Mouse (Mus musculus) CH12.LX (cell line): Measurements from ENCODE around the gene Gm21885. TPM values are rescaled to one million over a fixed set of nuclear protein-coding genes. Genes with fewer than 3 reads are reported as not detected.

ENCODE experiments used
- DNase-seq: peaks from one replicate; pipeline ENCODE4 v3.0.0-alpha.2; 2013; ENCODE audit errors: extremely low read depth
- H3K27ac ChIP-seq: 2 replicates; pipeline ENCODE4 v1.5.1; 2012; ENCODE audit warnings: low read depth, mild to moderate bottlenecking, control low read depth, moderate library complexity; ENCODE audit not compliant: insufficient read depth
- H3K27me3 ChIP-seq: replicated peaks from 2 replicates; pipeline ENCODE3; 2012; ENCODE audit warnings: inconsistent platforms
- H3K36me3 ChIP-seq, 2 experiments: replicated peaks in 1 of 2; 2 replicates each; pipeline versions ENCODE3 to v1.6.1; 2012; ENCODE audit warnings: inconsistent platforms in 1 of 2, low read length in 1 of 2, mild to moderate bottlenecking in 1 of 2, mixed read lengths in 1 of 2, moderate library complexity in 1 of 2; ENCODE audit not compliant: control insufficient read depth in 1 of 2, insufficient read depth in 1 of 2
- H3K4me1 ChIP-seq, 2 experiments: 2 replicates each; pipeline ENCODE4 v1.6.1; 2012; ENCODE audit warnings: inconsistent platforms in 1 of 2, moderate library complexity in 1 of 2; ENCODE audit not compliant: insufficient read depth in 2 of 2, control insufficient read depth in 1 of 2
- H3K4me2 ChIP-seq: 2 replicates; pipeline ENCODE4 v1.6.1; 2012; ENCODE audit warnings: low read depth, mild to moderate bottlenecking, control low read depth; ENCODE audit not compliant: poor library complexity, insufficient read depth, severe bottlenecking
- H3K4me3 ChIP-seq, 3 experiments: fragments of 150-350 bp in 1 of 3; sonication (generic) in 1 of 3; replicated peaks in 1 of 3; 2 replicates each; pipeline versions ENCODE3 to v1.5.1; 2011 to 2012; ENCODE audit warnings: low read depth in 2 of 3, low read length in 2 of 3, mild to moderate bottlenecking in 2 of 3, moderate library complexity in 2 of 3, control low read depth in 1 of 3, improper control_type of control experiment in 1 of 3, inconsistent platforms in 1 of 3, mixed read lengths in 1 of 3; ENCODE audit not compliant: poor library complexity in 1 of 3
- H3K79me2 ChIP-seq: replicated peaks from 2 replicates; pipeline ENCODE4 v1.6.1; 2012; ENCODE audit warnings: mild to moderate bottlenecking, moderate library complexity; ENCODE audit not compliant: control insufficient read depth, poor library complexity, insufficient read depth, severe bottlenecking; ENCODE audit errors: extremely low read depth
- H3K9ac ChIP-seq: 2 replicates; pipeline ENCODE4 v1.6.1; 2012; ENCODE audit warnings: low read depth, mild to moderate bottlenecking, control low read depth, moderate library complexity; ENCODE audit not compliant: insufficient read depth
- H3K9me3 ChIP-seq: replicated peaks from 2 replicates; pipeline ENCODE3; 2012; ENCODE audit warnings: low read length, inconsistent platforms, mixed read lengths
- CTCF ChIP-seq, 2 experiments: IDR thresholded peaks in 1 of 2; conservative IDR thresholded peaks in 1 of 2; 2 replicates each; pipeline ENCODE4 v1.5.1; 2011 to 2012; ENCODE audit warnings: low read depth in 2 of 2, low read length in 2 of 2, improper control_type of control experiment in 1 of 2, inconsistent platforms in 1 of 2, mild to moderate bottlenecking in 1 of 2, moderate library complexity in 1 of 2
- E2F4 ChIP-seq: IDR thresholded peaks from 2 replicates; pipeline ENCODE4 v1.6.1; 2011; ENCODE audit warnings: low read depth, low read length, improper control_type of control experiment; ENCODE audit not compliant: insufficient replicate concordance
- ETS1 ChIP-seq: conservative IDR thresholded peaks from 2 replicates; pipeline ENCODE4 v1.6.1; 2012; ENCODE audit warnings: low read depth, mild to moderate bottlenecking, inconsistent platforms, low read length, improper control_type of control experiment, moderate library complexity
- HCFC1 ChIP-seq: IDR thresholded peaks from 2 replicates; pipeline ENCODE4 v1.6.1; 2012; ENCODE audit warnings: low read depth, mild to moderate bottlenecking, inconsistent platforms, low read length, improper control_type of control experiment
- IRF4 ChIP-seq: IDR thresholded peaks from 2 replicates; pipeline ENCODE4 v1.6.1; 2014; ENCODE audit warnings: low read depth, mild to moderate bottlenecking, inconsistent platforms, low read length, improper control_type of control experiment
- JUN ChIP-seq: IDR thresholded peaks from 2 replicates; pipeline ENCODE4 v1.6.1; 2011; ENCODE audit warnings: low read depth, mild to moderate bottlenecking, low read length, improper control_type of control experiment, moderate library complexity; ENCODE audit not compliant: insufficient read depth
- JUND ChIP-seq: conservative IDR thresholded peaks from 2 replicates; pipeline ENCODE4 v1.6.1; 2011; ENCODE audit warnings: low read depth, low read length, improper control_type of control experiment
- MAFK ChIP-seq: IDR thresholded peaks from 2 replicates; pipeline ENCODE4 v1.6.1; 2011; ENCODE audit warnings: low read length, improper control_type of control experiment; ENCODE audit not compliant: insufficient replicate concordance
- MAZ ChIP-seq: IDR thresholded peaks from 2 replicates; pipeline ENCODE4 v1.6.1; 2012; ENCODE audit warnings: low read depth, mild to moderate bottlenecking, inconsistent platforms, low read length, improper control_type of control experiment, moderate library complexity
- MEF2A ChIP-seq: IDR thresholded peaks from 2 replicates; pipeline ENCODE4 v1.6.1; 2014; ENCODE audit warnings: low read depth, mild to moderate bottlenecking, inconsistent platforms, low read length, improper control_type of control experiment, borderline replicate concordance
- MXI1 ChIP-seq: IDR thresholded peaks from 2 replicates; pipeline ENCODE4 v1.6.1; 2011; ENCODE audit warnings: mild to moderate bottlenecking, low read depth, low read length, improper control_type of control experiment
- MYC ChIP-seq: IDR thresholded peaks from 2 replicates; pipeline ENCODE4 v1.6.1; 2011; ENCODE audit warnings: low read depth, mild to moderate bottlenecking, improper control_type of control experiment, low read length
- NELFE ChIP-seq: IDR thresholded peaks from 2 replicates; pipeline ENCODE4 v1.6.1; 2011; ENCODE audit warnings: low read depth, low read length, improper control_type of control experiment
- PAX5 ChIP-seq: IDR thresholded peaks from 2 replicates; pipeline ENCODE4 v1.6.1; 2012; ENCODE audit warnings: low read length, inconsistent platforms, mixed read lengths
- POLR2A ChIP-seq: IDR thresholded peaks from 2 replicates; pipeline ENCODE4 v1.6.1; 2011; ENCODE audit warnings: low read depth, mild to moderate bottlenecking, improper control_type of control experiment, low read length
- POLR2AphosphoS2 ChIP-seq: IDR thresholded peaks from 2 replicates; pipeline ENCODE4 v1.6.1; 2011; ENCODE audit warnings: low read depth, low read length, improper control_type of control experiment
- RAD21 ChIP-seq: IDR thresholded peaks from 2 replicates; pipeline ENCODE4 v1.6.1; 2011; ENCODE audit warnings: low read depth, mild to moderate bottlenecking, low read length, improper control_type of control experiment, moderate library complexity
- TBP ChIP-seq: conservative IDR thresholded peaks from 2 replicates; pipeline ENCODE4 v1.6.1; 2011; ENCODE audit warnings: low read depth, low read length, improper control_type of control experiment
- USF1 ChIP-seq: IDR thresholded peaks from 2 replicates; pipeline ENCODE4 v1.6.1; 2014; ENCODE audit warnings: low read depth, mild to moderate bottlenecking, inconsistent platforms, low read length, improper control_type of control experiment
- USF2 ChIP-seq: conservative IDR thresholded peaks from 2 replicates; pipeline ENCODE4 v1.6.1; 2011; ENCODE audit warnings: low read depth, low read length, improper control_type of control experiment
- ZNF384 ChIP-seq: IDR thresholded peaks from 2 replicates; pipeline ENCODE4 v1.6.1; 2012; ENCODE audit warnings: low read depth, low read length, improper control_type of control experiment, inconsistent platforms
- dilution Hi-C: fragments of 300-500 bp; cut with MboI; formaldehyde crosslinking; loops from 2 replicates; pipeline ENCODE4 v1.14.3; 2020; ENCODE audit warnings: low sequenced_read_pairs; ENCODE audit not compliant: extremely low pct_unique_long_range_greater_than_20kb, extremely low pct_ligation_motif_present
- in situ Hi-C: fragments of 300-500 bp; cut with MboI; formaldehyde crosslinking; loops from 3 replicates; pipeline ENCODE4 v1.14.3; 2019; ENCODE audit warnings: low sequenced_read_pairs, low pct_ligation_motif_present, low pct_unique_long_range_greater_than_20kb, mixed read lengths
- polyA plus RNA-seq: library from polyadenylated mRNA; unstranded; fragments of >175 nt; gene quantifications from 2 replicates; pipeline ENCODE4 v1.2.1, GENCODE M21; 2012; ENCODE audit warnings: low read depth; ENCODE audit not compliant: insufficient read length
- total RNA-seq, 2 experiments: library from RNA; depleted of rRNA; stranded (reverse); fragments of 300-350 nt in 1 of 2; fragments of >200 nt in 1 of 2; gene quantifications; 2 replicates each; pipeline ENCODE4 v1.2.3; 2012 to 2014

The Gm21885 gene
- total and polyA plus RNA-seq, 3 experiments = 0.21 to 0.30 TPM; not detected in 1

DNA sequence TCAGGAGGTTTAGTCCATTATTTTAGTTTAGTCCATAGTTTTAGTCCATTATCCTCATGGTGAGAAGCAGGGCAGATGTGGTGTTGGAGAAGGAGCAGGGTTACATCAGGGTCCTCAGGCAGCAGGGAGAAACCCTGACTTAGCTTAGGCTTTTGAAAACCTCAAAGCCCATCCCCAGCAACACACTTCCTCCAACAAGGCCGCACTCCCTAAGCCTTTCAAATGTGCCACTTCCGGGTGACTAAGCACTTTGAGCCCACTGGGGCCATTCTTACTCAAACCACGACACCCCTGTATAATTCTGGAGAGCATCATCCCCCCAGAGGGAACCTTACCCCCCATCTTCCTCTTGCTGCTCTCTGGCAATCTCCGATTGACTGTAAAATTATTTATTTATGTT lies 21.9 kb upstream of the Gm21885 start (continued):
- TF ChIP-seq MYC (no peak), USF2 (no peak), PAX5 (no peak), IRF4 (peak; percentile 94), MEF2A (peak; percentile 80), MXI1 (0 out of 2 replicates have a peak, but pooled peaks have one; percentile 25), ZNF384 (no peak), MAZ (0 out of 2 replicates have a peak, but pooled peaks have one; percentile 53)

DNA sequence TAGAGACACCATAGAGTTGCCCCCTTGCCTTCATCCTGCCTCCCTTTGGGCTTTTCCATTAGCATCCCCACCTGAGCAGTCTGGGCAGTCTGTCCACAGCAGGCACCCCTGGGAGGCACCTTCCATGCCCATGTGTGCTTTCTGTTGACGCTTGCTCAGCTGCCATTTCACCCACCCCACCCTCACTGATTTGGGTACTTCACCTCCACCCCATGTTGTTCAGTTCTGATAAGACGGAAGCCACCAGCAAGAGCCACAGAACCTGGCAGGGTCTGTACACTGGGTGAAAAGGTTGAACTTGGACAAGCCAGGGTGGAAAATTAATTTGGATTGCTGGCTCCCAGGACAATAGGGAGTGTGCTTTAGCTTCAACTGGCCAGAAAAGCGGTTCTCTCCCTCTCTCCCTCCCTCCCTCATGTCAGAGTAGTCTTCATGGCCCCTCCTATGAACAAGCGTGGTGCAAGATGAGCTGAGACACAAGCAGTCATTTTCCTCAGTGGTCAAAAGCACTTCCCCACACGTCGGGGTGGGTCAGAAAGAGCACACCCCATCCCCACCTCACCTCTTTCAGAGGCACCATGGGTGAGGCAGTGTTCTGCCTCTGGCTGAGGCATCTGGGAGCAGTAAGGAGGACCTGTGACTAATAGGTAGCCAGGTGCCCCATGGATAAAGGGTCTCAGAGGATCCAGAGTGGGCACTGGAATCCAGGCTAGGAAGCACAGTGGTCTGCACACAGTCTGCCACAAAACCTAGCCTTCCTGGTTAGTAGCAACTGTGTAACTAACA lies 19.9 kb upstream of the Gm21885 start:
- no peaks in the 10 kb centered on the region for H3K36me3 ChIP-seq
- no peak overlapping the region for H3K27ac ChIP-seq
- in situ Hi-C loops (loop anchor here (25.0 kb wide), 1 partner anchor 299 kb away; the partner anchor contains the start of genes Gm20390, Nme1 and Nme2), dilution Hi-C loops (no loop called here)
- H3K9me3 ChIP-seq = peaks cover 8% of the 10 kb centered on the region
- H3K79me2 ChIP-seq = no peaks in the 10 kb centered on the region
- DNase-seq = no peak
- H3K27me3 ChIP-seq = no peaks in the 10 kb centered on the region
- H3K4me1 ChIP-seq = peaks cover 10 to 45% of the 10 kb centered on the region in 2 experiments; a peak in 3 of 4 replicates
- H3K4me3 ChIP-seq = no peak overlapping the region
- H3K9ac ChIP-seq = no peak overlapping the region
- no peak overlapping the region for H3K4me2 ChIP-seq
- TF ChIP-seq IRF4 (no peak), HCFC1 (no peak), TBP (no peak), RAD21 (no peak), JUN (no peak), NELFE (no peak), JUND (no peak), USF1 (no peak), USF2 (no peak), POLR2AphosphoS2 (no peak), MAFK (no peak), POLR2A (no peak), MEF2A (no peak), CTCF (conservative IDR thresholded peaks at IDR 0.05 in 1 of 2, IDR thresholded peaks at IDR 0.05 in 1 of 2; ENCODE audit: low read depth in 2 of 2, low read length in 2 of 2) (no peak), ETS1 (no peak), MAZ (no peak), E2F4 (no peak)
